Mouse (Mus musculus) lung, postnatal 0 days (tissue): ENCODE data around the gene Fanca.

Experiments used
- CTCF ChIP-seq: IDR thresholded peaks from 2 replicates; pipeline ENCODE4 v1.5.1; 2016; ENCODE audit warnings: antibody characterized with exemption, mild to moderate bottlenecking
- EP300 ChIP-seq: IDR thresholded peaks from 2 replicates; pipeline ENCODE4 v1.6.1; 2016; ENCODE audit warnings: antibody characterized with exemption, mild to moderate bottlenecking, control low read depth

- TF ChIP-seq CTCF = no peak
- no peak for TF ChIP-seq EP300
These were observed 12.3 kb upstream of the Fanca start for GRCm38 (mm10) chr8:123330701-123331100.
